Mouse (Mus musculus) 3134 (cell line): ENCODE measurements around the gene Fut11.
"Not testable (repeated sequence)": the region's sequence is repeated elsewhere in the genome, so short reads cannot be mapped to it uniquely, and the experiment has no call there.

Experiments
- DNase-seq: peaks from one replicate; pipeline ENCODE4 v3.0.0-alpha.2; 2011; ENCODE audit warnings: low spot score; ENCODE audit not compliant: insufficient read length; ENCODE audit errors: extremely low read depth

Fut11 gene

DNA sequence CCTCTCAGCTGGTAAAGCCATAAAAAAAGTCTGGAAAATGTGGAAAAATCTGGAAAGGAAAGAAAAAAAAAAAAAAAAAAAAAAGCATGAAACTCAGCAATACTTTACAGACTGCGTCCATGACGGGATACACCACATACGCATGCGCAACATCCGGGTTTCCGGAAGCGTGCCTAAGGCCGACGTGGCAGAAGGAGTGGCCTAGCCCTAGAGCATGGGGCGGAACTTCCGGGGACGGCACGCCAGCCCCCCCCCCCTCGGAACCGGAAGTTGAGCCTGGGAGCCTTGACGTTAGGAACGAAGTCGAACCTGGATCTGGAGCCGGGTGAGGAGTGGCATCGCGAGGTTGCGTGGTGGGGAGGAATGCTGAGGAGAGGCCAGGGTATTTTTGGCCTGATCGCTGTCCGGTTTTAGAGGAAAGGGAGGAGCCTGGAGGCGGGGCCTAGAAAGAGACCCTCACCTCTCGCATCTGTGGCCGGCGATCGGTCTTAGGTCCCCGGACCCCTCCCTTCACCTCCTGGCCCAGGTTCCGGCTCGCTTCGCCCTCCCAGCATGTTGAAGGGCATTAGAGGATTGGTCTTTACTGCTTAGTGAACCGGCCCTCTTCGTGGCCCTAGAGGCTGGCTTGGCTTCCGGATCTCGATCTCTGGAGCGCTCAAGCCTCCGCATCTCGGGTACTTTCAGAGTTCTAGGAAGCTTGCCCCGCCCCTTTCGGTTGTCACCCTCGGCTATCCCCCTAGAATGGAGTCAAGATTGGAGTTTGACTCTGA lies 20.5 kb upstream of the Fut11 start, which contains the start of gene Sec24c:
Gene Sec24c, plus strand, starts transcription at position 245 of the 770 bp plus-strand sequence.
- peak; percentile 96 for DNase-seq

DNA sequence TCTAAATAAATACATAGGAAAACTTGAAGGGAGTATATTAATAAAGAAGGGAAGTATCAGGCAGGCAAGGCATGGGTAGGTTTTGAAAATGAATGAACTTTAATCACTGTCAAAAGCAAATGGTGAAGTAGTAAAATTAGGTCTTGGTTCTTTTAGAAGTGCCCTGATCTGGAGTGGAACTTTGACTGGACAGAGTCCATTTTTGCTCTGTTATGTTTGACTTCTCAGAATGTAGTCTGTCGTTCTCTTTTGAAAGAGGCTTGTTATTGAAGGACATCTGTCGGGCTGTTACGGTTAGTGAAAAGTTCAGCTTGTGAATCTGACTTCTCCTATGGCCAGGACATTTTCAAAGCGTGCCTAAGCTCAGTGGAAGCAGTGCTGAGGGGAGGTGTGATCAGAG lies 16.9 kb upstream of the Fut11 start:
- no peak for DNase-seq

DNA sequence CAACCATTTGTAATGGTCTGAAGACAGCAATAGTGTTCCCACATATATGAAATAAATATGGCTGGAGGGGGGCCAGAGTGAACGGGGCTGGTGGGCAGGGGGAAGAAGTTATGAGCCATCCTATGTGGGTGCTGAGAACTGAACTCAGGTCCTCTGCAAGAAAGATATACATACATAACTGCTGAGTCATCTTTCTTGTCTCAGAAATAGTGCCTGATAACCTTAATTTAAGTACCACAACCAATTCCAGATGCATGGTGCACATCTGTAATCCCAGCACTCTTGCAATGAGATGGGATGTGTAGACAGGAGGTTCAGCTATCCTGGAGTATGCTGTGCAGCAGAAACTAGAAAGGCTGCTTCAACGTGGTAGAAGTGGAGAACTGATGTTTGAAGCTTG lies 13.0 kb upstream of the Fut11 start:
- no peak for DNase-seq

DNA sequence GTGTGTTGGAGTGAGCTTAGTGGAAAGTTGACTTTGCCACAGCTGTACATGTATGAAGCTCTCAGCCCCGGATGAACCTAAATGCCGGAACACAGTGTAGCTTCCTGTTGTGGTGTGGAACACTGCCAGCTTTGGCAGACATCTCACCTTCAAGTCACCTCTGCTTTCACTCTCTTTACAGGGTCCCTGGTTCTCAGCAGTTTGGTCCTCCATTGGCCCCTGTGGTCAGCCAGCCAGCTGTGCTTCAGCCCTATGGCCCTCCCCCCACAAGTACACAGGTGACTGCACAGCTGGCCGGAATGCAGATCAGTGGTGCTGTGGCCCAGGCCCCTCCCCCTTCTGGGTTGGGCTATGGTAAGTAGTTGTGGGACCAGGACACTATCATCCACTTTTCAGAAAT lies 12.3 kb upstream of the Fut11 start:
- peak; percentile 41 for DNase-seq

DNA sequence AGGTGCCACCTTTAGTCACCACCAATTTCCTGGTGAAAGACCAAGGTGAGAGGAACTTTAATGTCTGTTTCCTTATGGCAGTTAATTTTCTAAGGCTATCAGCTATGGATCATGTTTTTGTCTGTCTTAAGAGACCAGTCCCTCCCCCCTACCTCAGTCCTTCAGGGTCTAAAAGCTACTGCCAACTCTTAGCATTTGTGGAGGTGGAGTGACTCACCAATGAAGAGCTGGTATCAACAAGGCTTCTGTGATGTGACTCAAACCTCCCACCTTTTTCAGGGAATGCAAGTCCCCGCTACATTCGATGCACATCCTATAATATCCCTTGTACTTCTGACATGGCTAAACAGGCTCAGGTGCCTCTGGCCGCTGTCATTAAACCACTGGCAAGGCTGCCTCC lies 8.2 kb upstream of the Fut11 start:
- no peak for DNase-seq

DNA sequence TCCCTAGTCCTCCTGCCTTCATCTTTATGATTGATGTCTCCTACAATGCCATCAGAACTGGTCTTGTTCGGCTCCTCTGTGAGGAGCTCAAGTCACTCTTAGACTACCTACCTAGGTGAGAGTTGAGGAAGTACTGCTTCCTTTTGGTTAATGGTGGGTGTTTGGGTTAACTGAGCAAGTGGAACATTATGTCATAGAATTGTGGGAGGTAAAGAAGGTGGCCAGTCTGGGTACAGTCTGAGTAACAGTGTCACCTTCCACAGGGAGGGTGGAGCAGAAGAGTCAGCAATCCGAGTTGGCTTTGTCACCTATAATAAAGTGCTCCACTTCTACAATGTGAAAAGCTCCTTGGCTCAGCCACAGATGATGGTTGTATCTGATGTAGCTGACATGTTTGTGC lies 5.8 kb upstream of the Fut11 start:
- DNase-seq, result no peak

DNA sequence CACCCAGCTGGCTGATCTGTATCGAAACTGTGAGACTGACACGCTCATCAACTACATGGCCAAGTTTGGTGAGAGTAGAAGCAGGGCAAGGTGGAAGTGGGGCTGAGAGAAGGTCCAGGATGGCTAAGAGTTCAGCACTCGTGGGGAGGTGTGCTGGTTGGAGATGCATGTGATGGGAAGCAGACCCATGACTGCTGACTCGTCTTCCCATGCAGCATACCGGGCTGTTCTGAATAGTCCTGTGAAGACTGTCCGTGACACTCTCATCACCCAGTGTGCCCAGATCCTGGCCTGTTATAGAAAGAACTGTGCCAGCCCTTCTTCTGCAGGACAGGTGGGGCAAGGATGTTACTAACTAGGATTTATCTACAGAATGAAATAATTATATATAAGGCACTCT lies 3.0 kb upstream of the Fut11 start:
- DNase-seq, result no peak

DNA sequence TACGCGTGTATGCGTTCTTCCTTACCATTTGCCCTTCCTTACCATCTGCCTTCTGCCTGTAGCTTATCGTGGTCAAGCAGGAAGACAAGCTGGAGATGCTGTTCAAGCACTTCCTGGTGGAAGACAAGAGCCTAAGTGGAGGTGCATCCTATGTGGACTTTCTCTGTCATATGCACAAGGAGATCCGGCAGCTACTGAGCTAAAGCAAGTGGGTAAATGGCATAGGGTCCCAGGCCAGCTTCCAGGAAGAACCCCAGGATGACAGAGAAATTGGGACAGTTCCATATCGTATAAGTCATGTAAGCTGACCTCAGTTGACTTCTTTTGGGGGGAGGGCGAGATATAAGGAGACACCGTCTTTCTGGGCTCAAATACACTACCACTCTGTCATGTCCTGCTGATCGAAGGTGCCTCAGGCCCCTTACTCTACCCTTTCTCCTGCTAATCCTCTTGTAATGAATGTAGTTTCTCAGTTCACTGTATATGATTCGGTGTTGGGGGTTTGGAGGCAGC lies 1.1 kb upstream of the Fut11 start:
- DNase-seq, result no peak

DNA sequence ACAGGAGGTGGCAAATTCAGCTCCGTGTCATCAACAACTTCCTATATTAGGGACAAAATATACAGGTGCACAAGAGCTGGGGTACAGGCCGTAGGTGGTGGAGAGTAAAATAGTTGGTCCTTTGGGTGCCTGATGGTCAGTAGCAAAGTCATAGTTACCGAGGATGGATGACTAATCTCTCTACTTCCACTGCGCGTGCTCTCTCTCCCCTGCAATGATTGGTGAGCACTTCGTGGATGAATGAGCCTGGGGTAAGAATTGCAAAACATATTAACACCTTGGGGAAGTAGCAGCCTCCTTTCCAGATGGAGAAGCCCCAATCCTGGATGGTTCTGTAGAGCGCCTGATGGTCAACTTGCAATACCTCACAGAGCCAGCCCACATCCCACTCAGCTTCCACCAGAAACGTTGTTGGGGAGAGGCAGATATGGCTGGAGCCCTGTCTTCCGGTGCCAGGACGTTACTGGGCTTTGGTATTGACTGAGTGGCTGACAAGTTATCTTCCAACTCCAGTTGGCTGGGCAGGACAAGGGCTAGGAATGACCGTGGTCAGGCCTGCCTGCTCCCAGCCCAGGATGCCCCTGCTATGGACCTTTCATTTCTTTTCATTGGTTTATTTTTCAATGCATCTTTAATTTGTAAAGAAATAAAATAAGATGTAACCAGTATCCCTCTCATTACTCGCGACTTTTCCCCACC lies 434 bp upstream of the Fut11 start:
- DNase-seq, result peak; percentile 30

DNA sequence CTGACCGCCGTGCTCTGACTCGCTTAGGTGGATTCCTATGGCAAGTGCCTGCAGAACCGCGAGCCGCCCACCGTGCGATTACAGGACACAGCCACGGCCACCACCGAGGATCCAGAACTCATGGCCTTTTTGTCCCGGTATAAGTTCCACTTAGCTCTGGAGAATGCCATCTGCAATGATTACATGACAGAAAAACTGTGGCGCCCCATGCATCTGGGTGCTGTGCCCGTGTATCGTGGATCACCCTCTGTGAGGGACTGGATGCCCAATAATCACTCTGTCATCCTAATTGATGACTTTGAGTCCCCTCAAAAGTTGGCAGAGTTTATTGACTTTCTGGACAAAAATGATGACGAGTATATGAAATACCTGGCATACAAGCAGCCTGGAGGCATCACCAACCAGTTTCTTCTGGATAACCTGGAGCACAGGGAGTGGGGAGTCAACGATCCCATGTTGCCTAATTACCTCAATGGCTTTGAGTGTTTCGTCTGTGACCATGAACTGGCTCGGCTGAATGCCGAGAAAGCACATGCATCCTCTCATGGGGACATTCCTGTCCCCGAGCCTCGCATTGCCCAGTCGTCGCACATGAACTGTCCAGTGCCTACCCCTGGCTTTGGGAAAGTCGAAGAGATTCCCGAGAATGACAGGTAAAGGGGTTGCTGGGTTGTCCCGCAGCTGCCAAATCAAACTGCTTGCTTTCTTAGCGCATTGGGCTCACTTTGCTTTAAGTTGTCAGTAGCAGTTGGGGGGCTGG lies 1.2 kb downstream of the Fut11 start:
- DNase-seq, result no peak

DNA sequence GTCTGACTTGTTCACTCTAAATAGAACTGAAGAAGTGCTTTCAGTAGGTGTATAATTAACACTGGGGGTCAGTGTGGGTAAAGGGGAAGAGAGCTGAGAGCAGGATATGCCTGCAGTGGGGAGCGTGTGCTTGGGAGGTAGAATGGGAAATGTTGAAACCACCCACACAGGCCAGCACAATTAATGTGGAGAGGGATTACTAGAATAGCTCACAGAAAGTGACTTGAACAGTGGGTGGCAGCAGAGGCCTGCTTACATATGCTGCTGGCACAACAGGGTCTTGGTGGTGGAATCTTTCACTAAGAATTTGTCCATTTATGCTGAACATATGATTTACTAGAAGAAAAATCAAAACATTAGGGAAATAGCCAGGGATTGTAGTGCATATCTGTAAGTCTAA lies 2.2 kb downstream of the Fut11 start:
- DNase-seq, result no peak

DNA sequence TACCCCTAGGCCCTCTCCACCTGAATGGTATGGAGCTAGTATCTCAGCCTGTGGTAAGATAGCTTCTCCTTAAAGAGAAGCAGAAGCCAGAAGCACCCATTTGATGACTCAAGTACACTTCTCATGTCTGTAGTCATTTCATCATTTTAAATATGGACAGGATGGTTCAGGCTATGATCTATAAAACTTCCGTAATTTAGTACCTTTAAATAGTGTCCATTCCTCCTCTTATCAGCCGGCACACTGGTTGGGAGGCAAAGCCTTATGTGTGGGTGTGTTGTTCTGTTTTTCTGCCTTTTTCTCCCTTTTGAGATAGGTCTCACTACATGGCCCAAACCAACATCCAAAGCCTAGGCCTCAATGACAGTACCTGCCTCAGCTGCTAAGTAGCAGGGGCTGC lies 3.7 kb downstream of the Fut11 start:
- no peak for DNase-seq

DNA sequence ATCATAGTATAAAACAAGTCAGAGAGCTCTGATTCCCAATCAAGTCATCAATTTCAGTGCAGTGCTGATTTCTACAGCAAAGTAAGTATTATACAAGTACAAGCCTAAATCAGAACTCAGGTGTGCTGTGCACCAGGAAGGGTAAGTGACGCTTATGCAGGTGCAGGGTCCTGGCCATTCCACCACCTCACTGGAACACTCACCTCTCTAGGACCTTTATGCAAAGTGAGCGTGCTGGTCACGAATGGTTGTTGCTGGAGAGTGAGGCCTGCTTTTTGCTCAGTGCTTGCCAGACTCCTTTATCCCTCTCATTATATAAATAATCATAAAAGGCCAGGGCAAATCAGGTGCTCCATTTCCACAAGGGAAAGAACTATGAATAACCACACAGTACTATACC lies 5.6 kb downstream of the Fut11 start:
- DNase-seq, result no peak

DNA sequence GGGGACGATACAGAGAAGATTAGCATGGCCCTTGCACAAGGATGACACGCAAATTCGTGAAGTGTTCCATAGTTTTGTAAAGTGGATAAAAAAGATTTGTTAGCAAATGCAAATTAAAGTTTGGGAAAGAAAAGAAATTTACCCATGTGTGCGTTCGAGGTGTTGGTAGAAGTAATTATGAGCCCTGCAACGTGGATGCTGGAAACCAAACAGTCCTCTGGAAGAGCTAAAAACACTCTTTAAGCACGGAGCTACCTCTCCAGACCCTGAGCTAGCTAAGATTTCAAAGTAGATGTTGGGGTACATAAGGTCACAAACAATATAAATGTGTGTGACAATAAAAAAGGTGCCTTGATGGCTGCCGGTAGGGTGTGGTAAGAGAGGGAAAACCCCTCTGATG lies 6.8 kb downstream of the Fut11 start:
- no peak for DNase-seq

DNA sequence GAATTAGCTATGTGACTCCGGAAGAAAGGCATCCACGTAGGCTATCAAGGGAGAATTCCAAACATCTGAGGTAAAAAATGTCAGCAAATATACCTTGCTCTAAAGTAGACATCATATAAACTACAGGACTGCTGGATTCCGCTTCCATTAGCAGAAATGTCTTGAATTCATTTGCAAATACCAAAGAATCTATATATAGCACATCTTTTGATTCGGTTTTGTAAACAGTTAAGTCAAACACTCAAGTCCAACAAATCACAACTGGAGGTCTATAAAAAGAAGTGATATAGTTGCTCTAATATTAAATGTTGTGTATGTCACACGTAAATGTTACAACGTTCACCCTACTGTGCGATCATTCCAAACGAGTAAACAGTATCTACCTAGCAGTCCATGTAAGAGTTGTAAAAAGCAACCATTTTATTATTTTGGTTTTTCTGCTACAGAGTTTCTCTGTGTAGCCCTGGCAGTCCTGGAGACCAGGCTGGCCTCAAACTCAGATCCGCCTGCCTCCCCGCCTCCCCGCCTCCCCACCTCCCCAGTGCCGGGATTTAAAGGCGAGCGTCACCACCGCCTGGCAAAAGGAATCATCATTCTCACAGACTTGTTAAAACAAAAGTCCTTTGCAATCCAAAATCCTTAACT lies 7.5 kb downstream of the Fut11 start:
- no peak for DNase-seq

DNA sequence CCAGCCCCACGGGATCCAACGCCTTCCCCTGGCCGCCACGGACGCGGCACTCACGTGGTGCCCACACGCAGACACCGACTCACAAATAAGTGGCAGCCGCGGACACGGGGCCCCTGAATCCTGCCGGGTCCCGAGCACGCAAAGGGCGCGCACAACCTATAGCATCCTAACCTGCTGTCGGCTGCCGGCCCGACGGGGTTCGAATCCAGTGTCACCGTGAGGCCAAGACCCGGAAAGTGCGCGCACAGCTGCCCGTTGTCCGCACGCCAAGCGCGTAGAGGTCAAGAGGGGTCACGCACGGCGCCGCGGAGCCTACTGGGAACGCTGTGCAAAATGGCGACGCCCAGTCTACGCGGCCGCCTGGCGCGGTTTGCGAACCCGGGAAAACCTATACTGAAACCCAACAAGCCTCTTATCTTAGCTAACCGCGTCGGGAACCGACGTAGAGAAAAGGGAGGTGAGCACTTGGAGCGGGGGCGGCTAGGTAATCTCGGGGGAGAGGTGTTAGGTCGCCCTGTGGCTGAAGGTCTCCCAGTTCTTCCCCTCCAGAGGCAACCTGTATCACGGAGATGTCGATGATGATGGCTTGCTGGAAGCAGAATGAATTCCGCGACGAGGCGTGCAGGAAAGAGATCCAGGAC lies 8.1 kb downstream of the Fut11 start, which contains the start of gene Chchd1:
Gene Chchd1, plus strand, starts transcription at position 266 of the 641 bp plus-strand sequence.
- peak; percentile 89 for DNase-seq

DNA sequence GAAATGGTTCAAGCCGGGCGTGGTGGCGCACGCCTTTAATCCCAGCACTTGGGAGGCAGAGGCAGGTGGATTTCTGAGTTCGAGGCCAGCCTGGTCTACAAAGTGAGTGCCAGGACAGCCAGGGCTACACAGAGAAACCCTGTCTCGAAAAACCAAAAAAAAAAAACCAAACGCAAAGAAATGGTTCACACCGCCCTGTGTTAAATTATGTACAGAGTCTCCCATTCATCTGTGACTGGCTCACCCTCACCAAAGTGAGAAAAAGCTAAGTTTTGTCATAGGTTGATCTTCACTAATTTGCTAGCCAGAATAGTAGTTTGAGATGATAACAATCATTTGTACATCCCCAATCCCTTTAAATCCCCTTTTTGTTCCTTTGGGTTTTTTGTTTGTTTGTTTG lies 8.7 kb downstream of the Fut11 start:
- not testable (repeated sequence) for DNase-seq

DNA sequence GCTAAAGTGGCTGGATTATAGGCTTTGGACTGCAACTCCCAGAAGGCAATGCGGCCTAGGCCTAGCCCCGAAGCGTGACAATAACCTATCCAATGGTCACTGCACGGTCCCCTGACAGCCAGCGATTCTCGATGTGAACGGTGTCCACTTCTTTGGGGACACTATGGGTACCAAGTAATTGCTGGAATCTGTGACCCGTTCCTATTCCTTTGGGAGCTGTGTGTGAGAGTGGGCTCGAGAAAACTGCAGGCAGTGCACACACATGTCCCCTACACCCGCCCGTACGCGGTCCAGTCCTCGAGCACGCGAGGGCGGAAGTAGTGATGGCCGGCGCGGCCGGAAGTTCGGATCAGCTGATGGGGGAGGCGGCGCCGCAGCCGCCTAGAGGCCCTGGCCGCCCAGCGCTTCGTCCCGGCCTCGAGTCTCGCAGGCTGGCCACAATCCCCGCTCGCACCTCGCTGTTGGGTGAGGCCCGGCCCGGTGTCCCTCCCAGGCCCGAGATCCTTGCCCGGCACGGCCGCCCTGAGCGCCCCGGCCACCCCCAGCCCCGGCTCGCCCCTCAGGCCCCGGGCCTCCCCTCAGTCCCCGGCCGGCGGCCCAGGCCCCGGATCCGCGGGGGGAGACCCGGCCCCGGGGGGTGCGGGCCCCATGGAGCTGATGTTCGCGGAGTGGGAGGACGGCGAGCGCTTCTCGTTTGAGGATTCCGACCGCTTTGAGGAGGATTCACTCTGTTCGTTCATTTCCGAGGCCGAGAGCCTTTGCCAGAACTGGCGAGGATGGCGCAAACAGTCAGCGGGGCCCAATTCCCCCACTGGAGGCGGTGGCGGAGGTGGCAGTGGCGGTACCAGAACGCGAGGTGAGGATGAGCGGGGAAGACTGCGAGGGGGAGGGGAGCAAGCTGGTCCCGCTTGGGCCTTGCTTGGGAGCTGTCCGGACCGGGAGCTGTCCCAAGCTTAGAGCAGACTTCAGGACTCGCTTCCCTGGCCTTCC lies 12.7 kb downstream of the Fut11 start, which contains the start of gene Zswim8:
Gene Zswim8, plus strand, starts transcription at position 352 of the 990 bp plus-strand sequence.
- peak; percentile 89 for DNase-seq

DNA sequence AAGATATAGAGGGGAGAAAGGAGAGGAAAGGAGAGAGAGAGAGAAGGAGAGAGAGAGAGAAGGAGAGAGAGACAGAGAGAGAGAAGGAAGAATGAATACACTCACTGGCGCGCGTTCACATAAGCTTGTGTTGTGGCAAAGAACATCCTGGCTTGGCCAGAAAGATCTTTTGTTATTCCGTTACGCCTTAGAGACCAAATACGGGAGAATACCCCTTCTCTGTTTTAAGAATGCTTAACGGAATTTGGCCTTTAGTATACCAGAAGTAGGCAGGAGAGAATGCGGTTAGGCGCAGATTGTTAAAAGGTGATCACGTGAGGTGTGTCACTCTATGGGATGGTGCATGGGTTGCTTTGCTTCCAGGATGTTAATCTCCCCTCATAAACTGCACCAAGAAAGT lies 13.5 kb downstream of the Fut11 start:
- no peak for DNase-seq
